Mouse (Mus musculus) naive thymus-derived CD4-positive, alpha-beta T cell, adult 5 months (primary cell): ENCODE results near the gene Il1rapl2. TPM values are rescaled to one million over a fixed set of nuclear protein-coding genes. Genes with fewer than 3 reads are reported as not detected.

Source experiments
- polyA plus RNA-seq: library from polyadenylated mRNA; unstranded; fragments of 100-300 nt; shearing (Covaris generic); gene quantifications from one replicate; pipeline ENCODE4 v1.2.1, GENCODE M21; 2017

Gene Il1rapl2
- not detected for polyA plus RNA-seq

DNA sequence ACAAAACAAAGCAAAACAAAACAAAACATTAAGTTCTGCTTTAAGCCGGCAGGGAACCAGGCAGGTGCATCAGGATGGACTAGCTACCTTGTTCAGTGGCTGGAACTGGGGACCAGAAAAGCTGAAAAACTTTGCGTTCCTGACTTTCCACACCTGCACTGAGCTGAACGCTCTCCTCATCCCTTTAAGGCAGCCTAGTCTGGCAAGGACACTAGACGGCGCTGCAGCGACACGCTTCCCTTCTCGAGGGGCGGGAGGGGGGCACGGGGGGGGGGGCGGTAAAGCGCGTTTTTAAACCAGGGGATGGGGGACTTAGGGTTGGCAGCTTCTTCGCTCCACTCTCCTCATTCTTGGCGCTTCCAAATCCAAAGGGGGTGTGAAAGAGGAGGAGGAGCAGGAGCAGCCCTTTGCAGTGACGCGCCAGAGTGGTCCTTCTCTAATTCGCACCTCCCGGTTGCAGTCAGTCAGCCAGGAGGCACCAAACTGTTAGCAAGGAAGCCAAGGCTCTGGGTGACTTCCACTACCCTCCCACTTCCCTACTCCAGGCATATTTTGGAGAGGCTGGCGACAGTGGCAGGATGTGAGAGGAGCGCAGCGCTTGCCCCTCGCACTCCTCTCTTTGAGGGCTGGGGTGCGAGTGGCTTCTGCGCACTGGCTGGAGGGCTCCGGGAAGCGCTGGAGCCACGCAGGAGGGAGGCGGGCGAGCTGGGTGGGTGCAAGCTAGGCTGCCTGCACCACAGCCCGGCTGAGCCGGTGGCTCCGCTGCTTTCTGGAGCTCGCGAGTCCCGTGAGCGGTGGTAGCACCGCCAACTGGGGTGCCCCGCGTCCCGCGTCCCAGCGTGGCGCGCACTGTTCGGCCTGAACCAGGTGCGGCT is at the start of gene Il1rapl2:
Gene Il1rapl2, plus strand, starts transcription at position 288 of the 875 bp plus-strand sequence.

DNA sequence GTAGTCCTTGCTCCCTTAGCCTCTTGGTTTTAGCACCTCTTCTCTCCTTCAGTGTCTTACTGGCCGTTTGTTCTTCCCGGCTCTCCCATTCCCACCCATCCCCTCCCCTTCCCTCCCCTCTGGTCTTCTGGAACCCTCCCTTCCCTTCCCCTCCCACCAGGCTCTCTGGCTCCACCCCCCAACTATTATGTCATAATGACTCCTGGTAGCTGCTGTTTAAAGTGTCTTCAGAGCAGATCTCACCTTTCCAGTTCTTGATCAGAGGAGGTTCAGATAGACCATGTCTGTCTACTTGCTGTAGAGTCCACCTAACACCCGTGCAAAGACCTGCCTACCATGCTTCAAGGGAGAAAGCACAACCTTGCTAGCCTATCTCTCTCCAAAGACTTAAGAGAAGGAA is 639.1 kb downstream of the Il1rapl2 start, which contains the start of gene Tex13a:
Gene Tex13a, minus strand, starts transcription at position 101 of the 400 bp plus-strand sequence.

